Mouse (Mus musculus) lung, postnatal 4 days (tissue): Measurements from ENCODE around the gene Hhipl1.

Experiments
- DNase-seq, 2 experiments: peaks; one replicate each; pipeline ENCODE4 v3.0.0; 2021

Gene Hhipl1

DNA sequence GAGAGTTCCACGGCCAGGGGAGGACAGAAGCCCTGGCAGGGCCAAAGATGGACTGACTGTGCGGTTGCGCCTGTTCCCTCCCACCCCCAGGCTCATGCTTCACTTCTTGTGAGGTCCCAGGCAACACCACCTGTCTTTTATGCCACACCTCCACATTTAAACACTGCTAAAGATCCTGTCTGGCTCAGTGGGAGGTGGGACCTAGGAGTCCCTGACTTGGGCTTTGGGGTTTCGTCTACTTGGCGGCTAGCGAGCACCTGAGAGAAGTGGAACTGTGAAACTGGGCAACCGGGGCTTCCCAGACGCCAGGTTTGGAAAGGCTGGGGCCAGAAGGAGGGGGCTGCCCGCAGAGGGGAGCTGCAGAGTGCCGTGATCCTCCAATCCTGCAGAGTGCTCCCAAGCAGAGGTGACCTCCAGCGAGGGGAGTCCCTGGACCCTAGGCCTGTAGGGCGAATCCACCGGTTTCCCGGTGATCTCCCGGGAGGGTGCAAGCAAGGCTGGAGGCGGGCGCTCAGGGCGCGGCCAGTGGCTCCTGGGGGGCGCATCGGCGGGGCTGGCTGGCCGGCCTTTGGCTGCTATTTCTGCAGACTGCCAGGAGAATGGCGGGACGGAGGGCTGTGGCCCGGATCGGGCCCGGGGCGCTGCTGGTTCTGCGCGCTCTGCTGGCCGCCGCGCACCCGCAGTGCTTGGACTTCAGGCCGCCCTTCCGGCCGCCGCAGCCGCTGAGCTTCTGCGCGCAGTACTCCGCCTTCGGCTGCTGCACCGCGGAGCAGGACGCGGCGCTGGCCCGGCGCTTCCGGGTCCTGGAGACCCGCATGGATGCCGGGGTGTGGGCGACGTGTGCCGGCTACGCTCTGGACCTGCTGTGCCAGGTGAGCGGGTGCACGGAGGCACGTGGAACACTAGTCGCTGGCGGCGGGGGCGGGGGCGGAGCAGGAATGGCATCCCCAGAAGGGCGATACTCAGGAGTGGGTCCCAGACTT is at the start of gene Hhipl1:
Hhipl1 (plus strand) TSS at position 459 of the 983 bp plus-strand sequence.
- peak; percentile 61 to 75 for DNase-seq

DNA sequence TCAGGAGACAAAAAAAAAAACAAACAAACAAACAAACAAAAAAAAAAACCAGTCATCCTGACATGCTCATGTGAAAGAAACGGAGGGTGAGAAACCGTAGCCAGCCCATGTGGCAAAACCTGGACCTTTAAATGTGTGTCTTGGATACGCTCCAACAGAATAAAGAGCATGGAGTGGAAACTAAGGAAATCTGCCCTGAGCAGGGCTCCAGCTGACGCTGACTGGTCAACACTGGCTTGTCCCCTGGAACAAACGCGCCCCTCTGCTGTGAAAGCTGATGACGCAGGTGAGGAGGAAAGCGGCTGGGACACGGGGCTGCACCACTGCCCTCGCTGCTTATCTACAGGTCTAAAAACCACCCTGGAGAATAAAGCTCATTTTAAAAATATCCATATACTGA is 49.3 kb upstream of the Hhipl1 start:
- no peak for DNase-seq

DNA sequence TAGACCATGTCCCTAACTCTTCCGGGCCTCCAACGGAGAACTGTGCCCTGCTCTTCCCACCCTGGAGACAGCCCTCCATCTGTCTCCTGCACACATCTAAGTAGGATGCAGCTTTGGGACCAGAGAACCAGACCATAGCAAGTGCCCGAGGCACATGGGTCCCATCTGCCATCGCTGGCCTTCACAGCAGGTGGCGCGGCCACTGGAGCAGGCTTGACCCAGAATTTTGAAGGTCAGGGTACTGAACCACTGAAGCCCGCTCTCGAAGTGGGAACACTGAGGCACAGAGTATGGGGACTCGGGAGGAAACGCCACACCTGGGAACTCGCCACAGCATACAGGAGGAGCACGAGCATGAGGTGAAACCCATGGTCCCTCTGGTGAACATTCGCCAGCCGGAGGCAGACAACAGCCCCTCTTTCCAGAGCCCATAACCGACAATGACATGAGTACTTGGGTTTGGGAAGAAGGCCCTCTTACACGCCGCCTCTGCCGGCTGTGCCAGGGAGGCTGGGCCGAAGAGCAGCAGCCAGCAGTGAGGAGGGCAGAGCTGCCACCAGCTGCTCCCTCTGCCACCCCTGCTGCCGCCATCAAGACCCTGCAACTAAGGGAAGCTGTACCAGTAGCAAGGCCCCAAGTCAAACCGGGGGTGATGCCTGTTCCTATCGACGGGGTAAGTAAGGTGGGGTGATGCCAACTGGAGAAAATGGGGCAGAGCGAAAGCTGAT is 46.6 kb upstream of the Hhipl1 start:
- DNase-seq = no peak

DNA sequence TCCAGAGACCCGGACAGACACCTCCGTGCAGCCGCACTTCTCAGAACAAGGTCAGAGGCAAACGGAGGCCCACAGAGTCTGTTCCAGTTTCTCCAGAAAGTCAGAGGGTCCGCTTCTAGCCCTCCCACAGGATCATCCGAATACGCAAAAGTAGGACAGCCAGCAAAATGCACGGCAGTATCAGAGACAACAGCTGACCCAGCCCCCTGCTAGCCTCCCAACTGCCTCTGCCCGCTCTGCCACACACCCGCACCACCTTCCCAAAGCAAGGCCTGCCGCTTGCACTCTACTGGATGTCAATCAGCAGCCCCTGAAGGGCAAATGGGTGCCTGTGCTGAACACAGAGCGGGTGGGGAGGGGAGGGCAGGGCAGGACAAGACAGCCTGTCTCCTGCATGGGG is 45.1 kb upstream of the Hhipl1 start:
- DNase-seq = no peak

- no peak for DNase-seq
Measured at GRCm38 (mm10) chr12:108264918-108265317, 41.2 kb upstream of the Hhipl1 start.

- peak; percentile 57 to 77 for DNase-seq
Measured at GRCm38 (mm10) chr12:108265831-108266619, 40.0 kb upstream of the Hhipl1 start.

DNA sequence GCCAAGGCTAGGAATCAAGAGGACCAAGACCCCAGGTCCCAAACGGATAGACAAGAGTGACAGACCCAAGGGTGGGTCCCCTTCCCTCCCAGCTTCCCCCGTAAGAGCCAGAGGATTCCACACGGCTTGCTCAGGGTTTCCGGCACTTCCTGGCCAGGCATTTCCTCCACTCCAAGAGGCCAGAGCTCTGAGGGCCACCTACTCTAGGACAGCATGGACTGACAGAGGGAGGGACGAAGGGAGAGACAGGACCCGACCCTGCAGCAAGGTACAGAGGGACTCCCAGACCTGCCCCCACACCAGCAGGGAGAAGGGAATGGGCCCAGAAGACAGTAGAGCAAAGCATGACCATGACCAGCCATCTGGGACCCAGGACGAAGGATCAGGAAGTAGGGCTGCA is 38.4 kb upstream of the Hhipl1 start:
- peak; percentile 36 to 65 for DNase-seq

DNA sequence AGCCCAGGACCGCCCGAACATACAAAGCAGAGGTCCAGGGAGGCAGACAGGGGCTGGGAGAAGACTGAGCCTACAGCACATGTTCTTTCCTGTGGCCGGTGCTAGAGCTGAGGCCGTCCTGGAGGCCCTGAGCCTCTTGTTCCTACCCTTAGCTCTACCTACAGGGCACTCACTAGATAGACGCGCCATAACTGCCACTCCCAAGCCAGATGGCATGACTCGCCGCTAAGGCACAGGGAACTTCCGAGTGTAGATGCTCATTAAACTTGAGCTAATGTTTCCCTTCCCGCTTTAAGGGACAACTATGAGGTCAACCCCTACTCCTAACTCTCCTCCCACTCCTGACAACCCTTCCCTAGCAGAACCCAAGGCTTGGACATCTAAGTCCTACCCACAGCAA is 37.1 kb upstream of the Hhipl1 start:
- no peak for DNase-seq

DNA sequence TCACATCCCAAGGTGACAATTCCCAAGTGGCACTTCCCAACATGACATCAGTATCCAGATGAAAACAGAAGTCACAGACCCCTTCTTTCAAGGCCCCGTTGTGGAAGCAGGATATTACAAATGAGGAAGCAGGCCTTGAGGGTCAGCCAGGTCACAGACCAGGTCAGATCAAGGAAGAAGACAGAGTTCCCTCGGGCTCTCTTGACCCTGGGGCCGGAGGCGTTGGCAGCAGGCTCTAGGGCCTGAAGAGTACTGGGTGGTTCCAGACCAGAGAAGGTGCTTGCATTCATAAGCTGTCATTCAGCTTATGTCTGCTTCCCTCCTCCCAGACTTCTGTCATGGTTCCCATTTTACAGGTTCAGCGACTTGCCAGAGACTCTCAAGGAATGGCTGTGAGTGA is 36.4 kb upstream of the Hhipl1 start:
- no peak for DNase-seq

DNA sequence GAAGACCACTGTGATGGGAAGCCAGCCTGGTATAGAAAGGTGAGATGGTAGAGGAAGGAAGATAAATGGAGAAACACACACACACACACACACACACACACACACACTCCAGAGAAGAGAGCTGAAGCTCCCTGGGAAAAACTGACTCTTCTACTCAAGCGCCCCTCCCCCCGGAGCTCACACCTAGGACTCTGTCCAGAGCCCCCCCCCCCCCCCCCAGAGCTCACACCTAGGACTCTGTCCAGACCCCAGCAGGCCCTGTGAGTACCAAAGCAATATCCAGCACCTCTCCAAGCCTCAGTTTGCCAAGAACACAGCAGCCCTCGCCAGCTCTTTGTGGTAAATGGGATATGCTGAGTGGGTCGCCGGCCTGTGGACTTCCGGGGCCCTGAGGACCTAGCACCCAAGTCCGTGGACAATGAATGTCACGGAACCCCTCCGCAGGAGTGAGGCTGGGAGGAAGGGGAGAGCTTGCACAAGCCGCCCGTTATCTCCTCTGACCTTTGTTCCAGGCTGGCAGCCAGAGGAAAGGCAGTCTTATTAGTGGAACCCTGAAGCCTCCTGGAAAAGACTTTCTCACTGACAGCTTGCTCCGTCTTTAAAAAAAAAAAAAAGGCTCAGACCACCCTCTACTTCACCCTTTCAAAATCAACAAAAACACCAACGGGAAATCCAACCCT is 35.7 kb upstream of the Hhipl1 start:
- DNase-seq = no peak

DNA sequence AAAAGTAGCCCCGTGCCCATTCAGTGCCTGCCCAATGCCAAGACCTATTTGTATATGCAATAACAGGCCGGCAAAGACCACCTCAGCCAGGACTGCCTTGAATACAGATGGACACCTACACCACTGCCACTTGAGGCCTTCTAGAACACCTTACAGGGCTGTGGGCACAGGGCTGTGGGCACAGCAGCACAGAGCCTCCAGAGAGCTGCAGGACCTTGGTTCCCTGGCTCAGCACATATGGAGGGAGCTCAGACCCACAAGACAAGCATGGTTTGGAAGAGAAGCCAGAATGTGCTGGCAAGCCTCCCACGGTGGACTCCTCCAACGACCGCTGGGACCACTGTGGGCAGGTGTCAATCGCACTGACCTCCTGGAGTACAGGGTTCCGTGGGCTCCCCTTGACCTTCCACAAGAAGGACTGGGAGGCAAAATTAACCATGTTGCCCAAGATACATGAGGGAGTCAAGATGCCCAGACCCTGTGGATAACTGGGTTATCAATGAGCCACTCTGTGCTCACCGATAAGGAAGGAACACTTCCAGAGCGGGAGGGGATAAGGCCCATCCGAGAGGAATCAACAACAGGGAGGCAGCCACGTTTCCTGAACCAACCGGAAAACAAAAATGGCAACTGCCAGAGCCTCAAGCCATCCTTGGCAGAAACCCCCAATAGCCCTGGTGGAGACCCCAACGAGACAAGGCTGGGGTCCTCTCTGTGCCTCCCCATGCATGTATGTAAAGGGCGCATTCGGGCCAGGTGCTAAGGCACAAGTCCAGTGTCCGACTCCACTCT is 34.5 kb upstream of the Hhipl1 start:
- no peak for DNase-seq

- DNase-seq = no peak
Measured at GRCm38 (mm10) chr12:108272143-108272635, 33.9 kb upstream of the Hhipl1 start.

DNA sequence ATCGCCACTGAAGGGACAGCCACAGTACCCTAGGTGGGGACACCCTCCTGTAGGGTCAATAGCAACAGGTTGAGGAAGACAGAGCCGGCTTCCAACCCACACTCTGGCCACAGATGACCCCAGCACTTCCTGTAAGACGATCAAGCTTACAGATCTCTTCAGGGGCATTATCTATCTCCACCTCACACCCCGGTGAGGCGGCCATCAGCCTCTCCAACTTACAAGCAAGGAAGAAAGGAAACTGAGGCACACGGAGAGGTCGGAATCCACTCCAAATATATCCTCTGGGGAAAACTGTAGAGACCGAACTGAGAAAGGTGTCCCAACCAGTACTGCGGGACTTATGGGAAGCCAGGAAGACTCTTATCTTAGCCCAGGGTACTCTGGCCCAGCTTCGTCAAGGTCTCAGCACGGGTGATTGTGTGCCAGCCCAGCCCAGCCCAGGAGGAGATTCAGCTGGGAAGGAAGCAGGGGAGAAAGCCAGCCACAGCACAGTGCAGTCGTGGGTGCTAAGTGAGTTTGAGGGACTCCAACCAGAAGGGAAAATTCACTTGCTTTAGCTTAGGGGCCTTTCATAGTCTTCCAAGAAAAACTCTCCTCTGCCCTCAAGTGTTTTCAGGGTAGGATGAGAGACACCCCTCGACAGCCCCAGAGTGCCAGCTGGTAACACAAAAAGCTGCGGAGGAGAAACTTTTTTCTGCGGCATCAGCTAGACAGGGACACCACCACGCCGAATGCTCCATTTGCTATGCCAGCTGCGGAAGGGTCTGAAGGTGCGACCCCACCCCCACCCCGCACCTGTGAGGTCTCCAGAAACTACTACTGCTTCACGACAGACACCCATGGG is 32.4 kb upstream of the Hhipl1 start:
- no peak for DNase-seq

GRCm38 (mm10) chr12:108274313-108274595 is 31.8 kb upstream of the Hhipl1 start:
- DNase-seq = no peak

- DNase-seq = peak; percentile 59 to 71
Measured at GRCm38 (mm10) chr12:108274661-108275507, 31.2 kb upstream of the Hhipl1 start, which contains the start of gene Ccdc85c. TSS of gene Ccdc85c (minus strand) at chr12:108275425.

DNA sequence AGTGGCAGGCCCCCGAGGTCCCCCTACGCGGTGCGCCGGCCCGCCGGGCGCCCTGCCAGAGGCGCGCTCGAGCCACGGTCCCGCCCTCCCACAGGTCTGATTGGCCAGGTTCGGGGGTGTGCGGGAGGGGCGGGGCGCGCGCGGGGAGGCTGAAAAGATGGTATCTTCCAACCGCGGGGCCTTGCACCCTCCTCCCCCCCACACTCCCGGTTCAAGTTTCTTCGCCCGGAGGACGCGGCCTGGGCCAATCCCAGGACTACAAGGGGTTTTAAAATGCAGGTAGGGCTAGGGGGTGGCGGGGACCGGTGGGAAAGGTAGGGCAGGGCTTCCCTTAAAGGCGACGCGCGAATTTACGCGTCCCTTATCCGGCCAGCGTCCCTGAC is 30.6 kb upstream of the Hhipl1 start:
- peak; percentile 98 to 99 for DNase-seq

GRCm38 (mm10) chr12:108275920-108276822 is 29.9 kb upstream of the Hhipl1 start:
- DNase-seq = peak; percentile 58 to 75

GRCm38 (mm10) chr12:108277341-108277841 is 28.7 kb upstream of the Hhipl1 start:
- no peak for DNase-seq
